Mouse (Mus musculus) small intestine, adult 2 months (tissue): ENCODE results near the gene Rars2.

ENCODE experiments used
- CTCF ChIP-seq: fragments of 200-500 bp; IDR thresholded peaks from 2 replicates; pipeline ENCODE4 v1.5.1; 2012; ENCODE audit warnings: low read depth, mild to moderate bottlenecking, control low read depth, inconsistent platforms, low read length, moderate library complexity, mixed read lengths; ENCODE audit not compliant: insufficient replicate concordance, insufficient read length; ENCODE audit errors: extremely low read depth
- POLR2A ChIP-seq: fragments of 200-500 bp; IDR thresholded peaks from 2 replicates; pipeline ENCODE4 v1.6.1; 2012; ENCODE audit warnings: low read depth, mild to moderate bottlenecking, control low read depth, inconsistent platforms, low read length, moderate library complexity

DNA sequence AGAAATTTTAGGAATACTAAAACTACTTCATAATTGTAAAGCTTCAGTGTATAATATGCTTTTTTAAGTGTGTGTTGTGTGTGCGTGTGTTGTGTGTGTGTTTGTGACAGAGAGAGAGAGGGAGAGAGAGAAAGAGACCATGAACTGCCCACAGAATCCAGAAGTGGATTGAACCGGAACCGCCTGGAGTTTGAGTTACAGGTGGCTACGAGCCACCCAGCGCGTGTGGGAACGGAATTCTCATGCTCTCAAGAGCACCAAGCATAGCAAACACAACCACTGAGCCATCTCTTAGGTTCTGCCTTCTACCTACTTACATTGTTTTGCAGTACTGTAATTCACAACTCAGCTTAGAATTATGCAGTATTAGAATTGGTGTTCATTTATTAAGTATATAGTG lies 19.4 kb downstream of the Rars2 start:
- TF ChIP-seq POLR2A (no peak), CTCF (no peak)
